Mouse (Mus musculus) spleen, adult 2 months (tissue): ENCODE measurements around the gene Rpl13.

Experiments used
- CTCF ChIP-seq: fragments of 200-500 bp; IDR thresholded peaks from 2 replicates; pipeline ENCODE4 v1.5.1; 2011; ENCODE audit warnings: mild to moderate bottlenecking, inconsistent platforms; ENCODE audit not compliant: insufficient read depth, insufficient read length, insufficient replicate concordance; ENCODE audit errors: extremely low read depth
- POLR2A ChIP-seq: fragments of 200-500 bp; IDR thresholded peaks from 2 replicates; pipeline ENCODE4 v1.6.1; 2011; ENCODE audit warnings: low read depth, low read length, inconsistent platforms

GRCm38 (mm10) chr8:123083610-123084009, 18.5 kb upstream of the Rpl13 start:
- TF ChIP-seq POLR2A (no peak), CTCF (no peak)
